Mouse (Mus musculus) intestine, embryonic 16.5 days (tissue): ENCODE data around the gene Ccdc28a. TPM values are rescaled to one million over a fixed set of nuclear protein-coding genes. Genes with fewer than 3 reads are reported as not detected.

ENCODE experiments used
- ATAC-seq: fragments of 200-750 bp; cut with Nextera tagmentation; 2 replicates; pipeline ENCODE4 v1.8.0; 2017; ENCODE audit warnings: moderate TSS enrichment, moderate library complexity
- H3K27ac ChIP-seq: fragments of 300-500 bp; sonication (generic); 2 replicates; pipeline ENCODE4 v1.5.1; 2014; ENCODE audit warnings: mild to moderate bottlenecking, low read length
- H3K27me3 ChIP-seq: fragments of 300-500 bp; sonication (generic); replicated peaks from 2 replicates; pipeline ENCODE4 v1.6.1; 2014; ENCODE audit warnings: low read length, control low read depth, mixed read lengths; ENCODE audit not compliant: control insufficient read depth, insufficient read depth
- H3K36me3 ChIP-seq: fragments of 300-500 bp; sonication (generic); 2 replicates; pipeline ENCODE4 v1.6.1; 2014; ENCODE audit warnings: low read length, control low read depth; ENCODE audit not compliant: control insufficient read depth, insufficient read depth
- H3K4me1 ChIP-seq: fragments of 300-500 bp; sonication (generic); 2 replicates; pipeline ENCODE4 v1.6.1; 2014; ENCODE audit warnings: low read length, control low read depth, mixed read lengths; ENCODE audit not compliant: control insufficient read depth, insufficient read depth
- H3K4me2 ChIP-seq: fragments of 300-500 bp; sonication (generic); 2 replicates; pipeline ENCODE4 v1.6.1; 2014; ENCODE audit warnings: low read depth, low read length, control low read depth
- H3K4me3 ChIP-seq: fragments of 300-500 bp; sonication (generic); 2 replicates; pipeline ENCODE4 v1.5.1; 2014; ENCODE audit warnings: mild to moderate bottlenecking, low read length
- H3K9ac ChIP-seq: fragments of 300-500 bp; sonication (generic); 2 replicates; pipeline ENCODE4 v1.6.1; 2014; ENCODE audit warnings: low read depth, low read length
- H3K9me3 ChIP-seq: fragments of 300-500 bp; sonication (generic); 2 replicates; pipeline ENCODE4 v1.6.1; 2016; ENCODE audit warnings: low read length, control low read depth; ENCODE audit not compliant: control insufficient read depth
- WGBS: fragments of 180-500 bp; shearing (Covaris S2); extraction: QIAGEN DNeasy Blood & Tissue Kit; methylation state at CpG from one replicate; pipeline ENCODE4 v1.1.7; 2014; 5-methylcytosine and 5-hydroxymethylcytosine counted together
- polyA plus RNA-seq: library from polyadenylated mRNA; unstranded; fragments of >200 nt; fragmentation: Nextera tagmentation; extraction: Ambion mirVana; gene quantifications from 2 replicates; pipeline ENCODE4 v1.2.1, GENCODE M21; 2015

Gene Ccdc28a
- polyA plus RNA-seq, 1 experiment from 2014 or later: 29.6 TPM

GRCm38 (mm10) chr10:18177304-18177703 is 57.5 kb downstream of the Ccdc28a start:
- no peak overlapping the region for H3K4me2 ChIP-seq
- H3K4me3 ChIP-seq: no peak overlapping the region
- H3K9me3 ChIP-seq: no peaks in the 10 kb centered on the region
- no peak overlapping the region for H3K9ac ChIP-seq
- ATAC-seq: no peak
- H3K27me3 ChIP-seq: no peaks in the 10 kb centered on the region
- WGBS: 40% methylated on average over 2 of the region's 2 CpGs
- H3K27ac ChIP-seq: no peak overlapping the region
- no peaks in the 10 kb centered on the region for H3K36me3 ChIP-seq
- H3K4me1 ChIP-seq: no peaks in the 10 kb centered on the region

- ATAC-seq: no peak
- Histone ChIP-seq H3K4me3 (no peak overlapping the region), H3K9me3 (no peaks in the 10 kb centered on the region), H3K4me1 (no peaks in the 10 kb centered on the region), H3K4me2 (no peak overlapping the region), H3K27ac (no peak overlapping the region), H3K9ac (no peak overlapping the region), H3K27me3 (no peaks in the 10 kb centered on the region), H3K36me3 (no peaks in the 10 kb centered on the region)
- WGBS: 86% methylated on average over 7 of the region's 7 CpGs
These were observed 58.1 kb downstream of the Ccdc28a start for GRCm38 (mm10) chr10:18176722-18177121.

- Histone ChIP-seq H3K4me1 (no peaks in the 10 kb centered on the region), H3K27ac (no peak overlapping the region), H3K9me3 (no peaks in the 10 kb centered on the region), H3K36me3 (no peaks in the 10 kb centered on the region), H3K27me3 (no peaks in the 10 kb centered on the region), H3K9ac (no peak overlapping the region), H3K4me3 (no peak overlapping the region), H3K4me2 (no peak overlapping the region)
- ATAC-seq: no peak
- 86% methylated on average over 6 of the region's 6 CpGs for WGBS
These were observed 59.7 kb downstream of the Ccdc28a start for GRCm38 (mm10) chr10:18175087-18175486.

Other genes with a start within 250 kb of the Ccdc28a start
- gene Abracl, start 211.7 kb downstream of the Ccdc28a start, polyA plus RNA-seq: 158 and 162 TPM in 2 replicates
- 6.2 and 6.3 TPM in 2 replicates for gene Reps1, start 179.1 kb downstream of the Ccdc28a start, polyA plus RNA-seq
- gene Ect2l, start 24.1 kb downstream of the Ccdc28a start, polyA plus RNA-seq: 0.21 TPM in 1 of 2 replicates, not detected in the other
- 8.1 and 9.3 TPM in 2 replicates for gene Nhsl1, start 84.0 kb upstream of the Ccdc28a start, polyA plus RNA-seq